Mouse (Mus musculus) MN1 (cell line): ENCODE data around the gene Trim66.
A peak's percentile ranks its signal among the peaks of the same experiment; 100 is the strongest.

ENCODE experiments used
- DNase-seq: peaks from one replicate; pipeline ENCODE4 v3.0.0-alpha.2; 2016; ENCODE audit warnings: low spot score

Trim66 gene

GRCm38 (mm10) chr7:109508034-109508433 is at the start of gene Trim66:
Trim66 (minus strand) TSS chr7:109508134.
- DNase-seq: no peak

GRCm38 (mm10) chr7:109546726-109547125 is 38.8 kb upstream of the Trim66 start:
- no peak for DNase-seq

GRCm38 (mm10) chr7:109546186-109546585 is 38.3 kb upstream of the Trim66 start:
- no peak for DNase-seq

- DNase-seq: no peak
Observed at GRCm38 (mm10) chr7:109545255-109545993, 37.5 kb upstream of the Trim66 start.

- DNase-seq: no peak
Observed at GRCm38 (mm10) chr7:109544792-109545191, 36.9 kb upstream of the Trim66 start.

GRCm38 (mm10) chr7:109542364-109542628 is 34.4 kb upstream of the Trim66 start:
- no peak for DNase-seq

GRCm38 (mm10) chr7:109541609-109542363 is 33.9 kb upstream of the Trim66 start:
- DNase-seq: no peak

- DNase-seq: no peak
Observed at GRCm38 (mm10) chr7:109540902-109541301, 33.0 kb upstream of the Trim66 start.

GRCm38 (mm10) chr7:109536451-109536946 is 28.6 kb upstream of the Trim66 start:
- DNase-seq: peak; percentile 45

- no peak for DNase-seq
Observed at GRCm38 (mm10) chr7:109534921-109535320, 27.0 kb upstream of the Trim66 start.

GRCm38 (mm10) chr7:109533888-109534287 is 26.0 kb upstream of the Trim66 start:
- no peak for DNase-seq

GRCm38 (mm10) chr7:109533129-109533528 is 25.2 kb upstream of the Trim66 start:
- DNase-seq: no peak

GRCm38 (mm10) chr7:109532691-109533090 is 24.8 kb upstream of the Trim66 start:
- no peak for DNase-seq

GRCm38 (mm10) chr7:109531501-109531900 is 23.6 kb upstream of the Trim66 start:
- DNase-seq: no peak

- DNase-seq: no peak
Observed at GRCm38 (mm10) chr7:109529741-109530140, 21.8 kb upstream of the Trim66 start.

GRCm38 (mm10) chr7:109528356-109528755 is 20.4 kb upstream of the Trim66 start:
- peak; percentile 21 for DNase-seq

GRCm38 (mm10) chr7:109527536-109527935 is 19.6 kb upstream of the Trim66 start:
- no peak for DNase-seq

GRCm38 (mm10) chr7:109525740-109526663 is 18.1 kb upstream of the Trim66 start:
- peak; percentile 41 for DNase-seq

- DNase-seq: no peak
Observed at GRCm38 (mm10) chr7:109524763-109525162, 16.8 kb upstream of the Trim66 start.

GRCm38 (mm10) chr7:109524442-109524744 is 16.5 kb upstream of the Trim66 start:
- no peak for DNase-seq

GRCm38 (mm10) chr7:109523741-109524441 is 16.0 kb upstream of the Trim66 start:
- peak; percentile 53 for DNase-seq

GRCm38 (mm10) chr7:109523304-109523703 is 15.4 kb upstream of the Trim66 start:
- DNase-seq: no peak
